Mouse (Mus musculus): Measurements from ENCODE around the gene Fig4.
A peak's percentile ranks its signal among the peaks of the same experiment; 100 is the strongest.

Gene Fig4

DNA sequence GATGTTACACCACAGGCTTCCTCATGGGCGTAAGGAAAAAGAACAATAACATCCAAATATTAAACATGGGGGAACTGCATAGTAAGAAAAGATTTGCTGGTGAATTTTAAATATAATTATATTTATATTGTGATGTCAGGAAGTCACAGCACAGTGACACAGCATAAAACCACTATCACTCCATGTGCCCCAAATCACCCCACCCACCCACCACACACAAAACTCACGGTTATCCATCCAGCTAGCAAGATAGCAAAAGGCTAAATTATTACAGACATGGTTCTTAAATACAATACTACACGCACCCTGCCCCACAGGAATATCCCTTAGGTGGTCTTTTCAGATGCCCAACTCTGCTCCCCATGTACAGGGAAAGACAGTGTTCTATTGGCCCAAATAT lies 89.0 kb downstream of the Fig4 start:
- no peak for DNase-seq (ENCODE audit: low read depth)

DNA sequence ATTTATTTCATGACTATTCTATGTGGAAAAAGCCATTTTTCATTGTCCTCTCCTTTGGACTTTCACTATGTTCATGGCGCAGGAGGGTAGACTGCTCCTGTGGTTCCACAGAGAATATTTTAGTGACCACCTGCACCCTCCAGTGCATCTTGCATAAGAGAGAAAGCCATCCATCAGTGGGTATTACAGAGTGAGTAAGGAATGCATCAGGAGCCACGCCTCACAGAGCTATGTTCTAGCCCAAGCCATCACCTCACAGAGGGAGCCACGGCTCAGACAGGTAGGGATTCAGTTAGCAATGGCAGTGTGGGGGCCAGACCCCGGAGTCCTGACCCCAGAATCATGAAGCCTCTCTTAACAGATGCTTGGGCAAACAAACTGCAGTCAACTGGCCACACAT lies 93.5 kb downstream of the Fig4 start:
- DNase-seq (ENCODE audit: low read depth), result no peak

DNA sequence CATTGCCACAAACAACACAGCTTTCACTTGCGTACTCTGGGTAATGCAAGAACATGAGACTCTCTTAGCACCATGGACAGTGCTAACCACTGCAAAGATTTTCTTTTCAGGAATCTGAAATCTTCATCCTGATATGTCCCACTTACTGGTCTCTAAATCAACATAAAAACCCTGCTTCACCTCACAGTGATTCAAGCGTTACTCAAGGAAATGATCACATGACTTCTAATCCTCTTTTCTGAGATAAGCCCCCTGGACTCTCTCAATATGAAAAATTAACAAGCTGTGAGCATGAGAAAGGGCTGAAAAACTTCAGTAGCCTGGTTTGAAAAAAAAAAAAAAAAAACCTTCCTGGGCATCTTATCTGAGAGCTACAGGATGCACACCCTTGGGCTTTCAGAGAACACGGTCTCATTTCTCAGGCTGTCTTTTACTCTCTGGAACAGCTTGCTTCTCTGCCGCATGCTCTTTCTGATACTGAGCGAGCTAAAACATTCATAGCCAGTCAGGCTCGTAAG lies 94.1 kb downstream of the Fig4 start:
- peak; percentile 84 for DNase-seq (ENCODE audit: low read depth)

DNA sequence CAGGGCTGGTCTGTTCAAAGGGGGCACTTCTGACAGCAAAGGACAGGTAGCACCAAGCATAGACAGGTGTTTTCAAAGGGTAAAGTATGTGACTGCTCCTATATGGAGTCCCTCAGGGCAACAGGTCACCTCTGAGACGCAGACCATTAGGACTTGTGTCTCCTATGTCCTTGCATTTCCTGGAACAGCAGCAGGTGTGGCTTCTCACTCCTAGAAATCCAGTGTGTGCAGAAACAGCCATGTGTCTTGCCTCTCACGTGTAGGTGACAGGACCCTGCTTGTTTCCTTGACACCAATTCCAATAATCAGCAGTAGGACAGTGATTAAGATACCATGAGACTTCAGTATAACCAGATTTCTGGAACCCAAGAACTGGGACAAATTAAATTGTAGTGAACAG lies 97.4 kb downstream of the Fig4 start:
- DNase-seq (ENCODE audit: low read depth), result peak; percentile 60

DNA sequence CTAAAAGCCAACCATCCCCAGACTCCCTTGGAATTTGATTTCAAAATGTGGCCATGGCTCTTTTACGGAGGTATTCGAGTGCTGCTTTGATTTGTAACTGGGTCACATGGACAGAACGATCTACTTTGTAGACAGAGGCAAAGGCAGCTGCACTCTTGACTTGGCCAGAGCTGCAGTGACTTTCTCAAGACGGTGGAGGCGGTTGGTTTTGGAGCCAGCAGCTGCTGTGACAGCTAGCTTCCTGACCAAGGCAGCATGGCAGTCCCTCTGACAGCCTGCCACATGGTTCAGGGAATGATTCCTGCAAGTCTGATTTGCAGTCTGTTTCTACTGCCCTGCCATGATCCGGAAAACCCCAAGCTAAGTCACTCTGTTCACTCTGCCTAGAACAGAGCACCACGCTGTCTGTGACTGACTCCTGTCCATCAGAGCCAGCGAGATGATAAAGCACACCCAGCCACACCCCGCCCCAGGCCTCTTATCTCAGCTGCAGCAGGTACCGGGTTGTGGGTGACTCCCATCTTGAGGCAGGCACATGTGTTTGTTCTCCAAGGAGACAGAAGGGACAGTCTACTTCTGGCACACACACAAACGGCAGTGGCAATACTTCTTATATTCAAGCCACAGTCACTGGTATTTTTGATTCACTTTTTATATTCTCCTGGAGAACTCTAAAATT lies 98.3 kb downstream of the Fig4 start:
- DNase-seq (ENCODE audit: low read depth), result peak; percentile 92

DNA sequence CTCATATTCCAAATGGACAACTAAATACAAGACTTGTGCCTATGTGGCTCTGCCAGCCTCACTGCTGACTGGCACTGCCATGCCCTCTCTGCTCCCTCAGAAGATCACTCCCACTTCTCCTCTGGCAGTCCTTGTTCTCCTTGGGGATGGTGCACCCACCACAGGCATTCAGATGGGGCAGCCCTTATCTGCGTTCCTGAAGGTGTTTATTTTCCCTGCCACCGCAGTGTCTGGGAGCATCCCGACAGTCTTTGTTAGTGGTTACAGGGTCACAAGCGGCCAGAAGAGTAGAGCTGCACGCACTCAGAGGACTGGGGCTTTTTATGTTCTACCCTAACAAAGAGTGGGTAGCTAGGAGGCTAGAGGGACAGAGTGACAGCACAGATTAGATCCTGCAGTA lies 98.9 kb downstream of the Fig4 start:
- DNase-seq (ENCODE audit: low read depth), result no peak

DNA sequence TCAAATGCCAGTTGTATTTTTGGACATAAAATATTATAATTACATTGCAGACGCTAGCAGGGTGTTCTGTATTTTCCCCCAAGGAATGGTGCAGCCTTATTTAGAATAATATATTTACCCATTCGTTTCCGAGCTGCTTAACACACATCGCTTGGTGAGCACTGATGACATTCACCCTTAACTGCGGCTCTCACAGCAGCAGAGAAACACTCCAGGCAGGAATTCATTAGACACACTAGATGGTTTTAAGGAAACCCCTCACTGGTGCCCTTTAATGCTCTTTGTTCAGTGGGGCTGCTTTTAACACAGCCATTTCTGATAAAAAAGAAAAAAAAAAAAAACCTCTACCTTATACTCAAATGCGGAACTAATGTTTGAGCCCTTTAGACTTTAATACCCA lies 104.3 kb downstream of the Fig4 start:
- no peak for DNase-seq (ENCODE audit: low read depth)

DNA sequence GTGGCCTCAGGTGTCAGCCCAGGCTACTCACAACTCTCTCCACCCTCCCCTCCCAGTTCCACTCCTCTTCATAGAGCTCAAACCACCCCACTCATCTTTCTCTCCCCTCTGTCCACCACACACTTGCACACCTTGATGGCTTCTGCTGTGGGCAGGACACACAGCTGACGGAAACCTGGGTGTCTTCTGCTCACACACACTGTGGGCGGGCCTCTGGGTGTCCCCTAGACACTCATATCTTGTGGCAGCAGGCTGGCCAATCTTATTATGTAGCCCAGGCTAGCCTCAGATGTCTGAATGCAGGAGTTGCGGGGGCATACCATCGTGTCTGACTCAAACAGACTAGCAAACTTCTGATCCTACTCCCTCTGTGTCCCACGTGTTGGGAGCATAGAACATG lies 105.3 kb downstream of the Fig4 start:
- no peak for DNase-seq (ENCODE audit: low read depth)

DNA sequence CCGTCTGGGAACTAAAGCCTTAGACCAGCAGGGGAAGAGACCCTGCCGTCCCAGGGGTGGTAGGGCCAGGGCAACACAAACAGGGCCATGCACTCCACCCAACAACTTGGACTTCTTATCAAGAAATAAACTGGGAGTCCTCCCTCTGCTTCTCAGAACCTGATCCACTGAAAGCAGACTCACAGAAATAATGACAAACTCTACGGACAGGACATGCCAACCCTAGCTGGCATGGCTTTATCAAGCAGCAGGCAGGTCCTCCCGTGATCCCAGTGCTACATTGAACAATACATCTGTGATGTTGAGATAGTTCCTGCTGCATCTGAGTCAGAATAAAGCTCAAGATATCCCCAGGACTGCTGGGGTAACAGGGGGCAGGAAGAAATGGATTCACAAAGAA lies 106.8 kb downstream of the Fig4 start:
- DNase-seq (ENCODE audit: low read depth), result peak; percentile 85

DNA sequence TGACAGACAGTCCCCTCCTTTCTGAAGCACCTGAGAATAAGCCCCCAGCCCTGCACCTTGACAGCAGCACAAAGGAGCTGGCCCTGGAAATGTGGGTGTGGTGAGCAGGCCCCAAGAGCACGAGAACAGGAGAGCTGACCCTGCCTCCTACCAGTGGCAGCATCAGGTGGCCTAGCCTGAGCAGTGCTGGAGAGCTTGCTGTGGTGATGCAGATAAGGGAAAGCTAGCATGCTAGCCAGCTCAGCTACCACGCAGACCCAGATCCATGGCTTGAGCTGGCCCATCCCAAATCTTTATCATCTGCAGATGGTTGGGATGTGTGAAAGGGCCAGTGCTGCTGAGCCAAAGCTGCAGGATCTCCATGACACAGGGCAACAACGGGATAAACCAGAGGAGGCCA lies 113.7 kb downstream of the Fig4 start:
- DNase-seq (ENCODE audit: low read depth), result no peak

DNA sequence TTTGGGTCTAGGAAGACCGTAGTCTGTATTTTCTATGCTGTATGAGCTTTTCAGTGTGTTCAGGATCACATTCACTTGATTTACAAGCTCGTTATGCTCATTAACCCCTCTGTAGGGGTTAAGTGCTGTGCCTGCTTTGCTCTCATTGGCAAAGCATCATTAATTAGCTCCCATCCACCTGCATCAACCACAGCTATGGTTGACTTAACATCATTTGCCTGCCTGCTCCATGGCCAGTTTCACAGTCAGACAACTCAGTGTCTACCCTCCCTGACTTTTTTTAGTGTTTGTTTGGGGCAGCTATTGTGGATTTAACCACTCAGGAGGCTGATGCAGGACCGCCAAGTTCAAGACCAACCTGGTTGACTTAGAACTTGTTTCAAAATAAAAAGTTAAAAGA lies 119.1 kb downstream of the Fig4 start:
- DNase-seq (ENCODE audit: low read depth), result no peak

DNA sequence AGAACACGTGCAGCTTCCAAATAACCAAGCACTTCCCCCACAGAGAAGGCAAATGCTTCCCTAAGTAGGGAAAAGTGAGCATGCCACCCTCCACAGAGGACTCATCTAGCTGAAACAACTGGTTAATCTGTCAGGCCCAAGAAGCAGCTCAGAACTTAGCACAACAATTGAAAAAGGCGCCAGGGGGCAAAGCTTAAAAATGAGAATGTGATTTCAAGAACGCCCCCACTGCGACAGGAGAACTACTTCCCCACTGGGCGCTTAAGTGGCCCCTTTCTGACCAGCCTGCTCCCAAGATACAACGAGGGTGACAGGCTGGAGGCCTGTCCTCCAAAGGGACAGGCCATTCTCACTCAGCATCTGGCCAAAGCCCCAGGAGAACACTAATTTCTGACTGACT lies 120.4 kb downstream of the Fig4 start:
- DNase-seq (ENCODE audit: low read depth), result no peak

DNA sequence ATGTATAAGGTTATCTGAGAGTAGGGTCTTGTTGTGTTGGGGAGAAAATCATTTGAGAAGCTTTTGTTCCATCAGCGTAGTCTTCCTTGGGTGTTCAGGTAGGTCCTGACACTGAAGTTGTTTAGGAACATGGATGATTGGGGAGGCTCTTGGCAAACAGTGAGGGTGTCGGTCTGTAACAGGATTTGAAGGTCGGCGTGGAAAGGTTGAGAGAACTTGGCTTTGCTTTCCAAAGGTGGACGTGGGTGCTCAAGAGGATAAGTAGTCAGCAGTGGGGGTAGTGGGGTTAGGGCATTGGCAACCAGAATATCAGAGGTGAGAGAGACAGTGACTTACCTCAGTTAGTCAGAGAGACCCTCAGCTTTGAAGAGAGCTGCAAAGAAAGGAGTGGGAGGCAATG lies 136.9 kb downstream of the Fig4 start:
- DNase-seq (ENCODE audit: low read depth), result no peak

DNA sequence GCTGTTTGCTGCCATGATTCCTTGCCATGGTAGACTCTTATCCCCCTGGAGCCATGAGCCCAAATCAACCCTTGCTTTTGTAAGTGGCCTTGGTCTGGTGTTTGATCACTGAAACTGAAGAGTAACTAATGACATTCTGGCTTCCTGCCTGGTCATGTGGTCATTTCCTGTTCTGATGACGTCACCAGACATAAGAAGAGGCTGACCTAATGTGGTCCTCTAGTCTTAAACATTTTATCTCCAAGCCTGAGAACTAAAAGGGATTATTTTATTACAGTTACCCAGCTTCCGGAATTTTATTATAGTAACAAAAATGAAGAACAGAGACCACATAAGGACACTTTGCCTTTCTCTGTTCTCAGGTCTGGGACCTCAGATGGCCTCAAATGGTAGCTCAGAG lies 140.0 kb downstream of the Fig4 start:
- no peak for DNase-seq (ENCODE audit: low read depth)

DNA sequence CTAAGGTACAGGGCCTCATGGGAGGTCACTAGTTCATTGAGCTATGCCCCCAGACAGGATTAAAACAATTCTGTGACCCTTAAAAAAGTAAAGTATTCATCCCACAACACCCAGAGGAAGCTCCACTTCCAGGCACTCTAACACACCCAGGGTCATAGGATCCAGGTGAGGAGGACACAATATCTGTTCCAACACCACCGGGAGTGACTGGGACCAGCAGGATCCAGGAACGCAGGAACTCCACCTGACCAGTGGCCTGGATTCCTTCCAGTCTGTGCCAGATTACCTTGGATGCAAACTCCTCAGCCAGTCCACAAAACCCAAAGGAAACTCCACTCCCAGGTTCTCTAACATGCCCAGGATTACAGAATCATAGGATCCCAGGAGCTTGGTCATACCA lies 145.8 kb downstream of the Fig4 start:
- no peak for DNase-seq (ENCODE audit: low read depth)

DNA sequence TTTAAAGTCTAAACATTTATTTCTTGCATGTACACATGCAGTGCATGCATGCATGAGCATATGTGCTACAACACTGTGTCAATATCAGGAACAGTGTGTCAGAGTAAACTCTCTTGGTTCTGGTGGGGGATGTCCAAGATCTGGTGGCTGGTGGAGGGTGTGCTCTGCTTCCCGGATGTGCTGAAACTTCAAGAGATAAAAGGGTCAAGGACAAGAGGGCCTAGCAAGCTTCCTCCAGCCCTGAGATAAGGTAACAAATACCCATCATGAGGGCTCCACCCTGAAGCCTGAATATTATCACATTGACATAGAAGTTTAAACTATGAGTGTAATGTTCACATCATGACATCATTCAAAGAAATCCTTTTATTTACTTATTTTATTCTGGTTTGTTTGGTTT lies 146.4 kb downstream of the Fig4 start:
- DNase-seq (ENCODE audit: low read depth), result no peak

DNA sequence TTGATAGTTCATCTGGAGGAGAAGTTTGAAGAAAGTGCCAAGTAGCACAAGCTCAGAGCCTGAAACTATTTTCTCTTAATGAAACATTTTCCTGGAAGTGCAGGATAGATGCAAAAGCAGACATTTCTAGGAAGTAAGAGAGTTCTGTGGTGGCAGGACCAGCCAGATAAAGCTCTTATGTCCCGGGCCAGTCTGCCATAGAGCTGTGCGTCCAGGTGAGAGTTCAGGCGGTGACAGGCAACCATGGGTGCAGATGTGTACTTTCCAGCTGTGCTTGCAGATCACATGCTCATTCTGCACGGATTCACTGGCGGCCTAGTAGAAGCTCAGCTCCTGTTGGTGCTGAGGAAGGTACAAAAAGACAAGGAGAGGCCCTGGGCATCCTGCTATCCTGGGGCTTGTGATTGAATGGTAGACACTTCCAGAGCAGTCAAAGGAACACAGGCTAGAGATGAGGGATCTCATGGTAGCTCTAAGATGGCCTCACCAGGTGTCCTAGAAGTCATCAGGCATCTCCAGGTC lies 149.8 kb downstream of the Fig4 start:
- DNase-seq (ENCODE audit: low read depth), result peak; percentile 41

DNA sequence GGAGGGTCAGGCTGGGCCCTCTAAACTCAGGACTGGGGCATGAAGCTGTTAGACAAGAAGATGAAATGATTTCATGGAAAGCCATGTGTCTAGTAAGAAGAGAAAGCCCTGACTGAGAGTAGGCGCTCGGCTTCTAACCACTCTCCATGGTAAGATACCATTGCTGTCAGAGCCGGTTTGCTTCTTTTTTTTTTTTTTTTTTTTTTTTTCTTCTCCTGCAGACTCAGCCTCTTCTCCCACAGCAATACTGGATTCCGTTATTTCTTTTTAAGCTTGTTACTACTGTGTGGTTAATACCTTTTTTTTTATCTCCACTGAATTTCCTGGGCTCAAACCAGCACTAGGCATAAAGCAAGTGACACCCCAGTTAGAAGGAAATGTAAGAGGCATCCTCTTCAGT lies 151.2 kb downstream of the Fig4 start:
- no peak for DNase-seq (ENCODE audit: low read depth)

DNA sequence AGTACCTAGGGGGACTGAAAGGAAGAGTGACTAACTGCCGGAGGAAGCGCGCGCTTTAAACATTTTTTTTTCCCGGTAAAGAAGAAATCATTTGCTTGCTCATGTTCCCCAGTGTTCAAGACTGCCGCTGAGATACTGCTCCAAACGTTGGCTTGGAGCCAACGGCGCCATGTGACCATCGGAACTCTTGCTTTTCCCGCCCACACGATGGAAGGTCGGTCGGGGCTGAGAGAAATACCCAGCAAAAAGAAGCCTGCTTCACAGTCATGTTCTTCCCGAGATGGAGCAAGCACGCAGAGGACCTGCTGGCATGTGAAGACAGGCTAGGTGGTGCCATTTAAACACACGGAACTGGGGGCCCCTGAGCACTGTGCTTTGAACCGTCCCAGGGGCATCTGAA lies 151.6 kb downstream of the Fig4 start:
- no peak for DNase-seq (ENCODE audit: low read depth)

DNA sequence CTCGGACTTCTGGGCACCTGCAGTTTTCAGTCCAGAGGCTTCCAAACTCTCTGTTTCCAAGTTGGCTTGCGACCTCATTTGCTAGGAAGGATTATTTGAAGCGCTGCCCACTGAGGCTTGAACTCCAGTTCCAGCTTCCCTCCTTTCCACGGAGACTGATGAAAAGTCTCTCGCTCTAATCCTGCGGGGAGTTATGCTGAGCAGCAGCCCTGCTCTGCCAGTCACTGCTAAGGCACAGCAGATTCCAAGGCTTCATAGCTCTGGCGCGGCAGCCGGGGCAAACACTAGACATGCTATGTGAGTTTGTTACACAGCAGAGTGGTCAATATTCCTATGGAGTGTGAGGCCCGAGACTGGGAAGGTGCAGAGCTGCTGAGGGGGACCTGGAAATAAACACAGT lies 152.0 kb downstream of the Fig4 start:
- DNase-seq (ENCODE audit: low read depth), result no peak

DNA sequence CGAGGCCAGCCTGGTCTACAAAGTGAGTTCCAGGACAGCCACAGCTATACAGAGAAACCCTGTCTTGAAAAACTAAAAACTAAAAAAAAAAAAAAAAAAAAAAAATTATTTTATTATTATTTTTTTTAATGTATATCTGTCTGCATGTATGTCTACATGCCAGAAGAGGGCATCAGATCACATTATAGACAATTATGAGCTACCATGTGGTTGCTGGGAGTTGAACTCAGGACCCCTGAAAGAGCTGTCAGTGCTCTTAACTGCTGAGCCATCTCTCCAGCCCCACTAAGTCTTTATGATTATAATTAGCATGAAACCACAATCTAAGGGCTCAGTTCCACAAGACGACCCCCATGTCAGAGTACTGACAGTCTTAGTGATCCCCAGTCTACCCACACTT lies 152.6 kb downstream of the Fig4 start:
- no peak for DNase-seq (ENCODE audit: low read depth)

DNA sequence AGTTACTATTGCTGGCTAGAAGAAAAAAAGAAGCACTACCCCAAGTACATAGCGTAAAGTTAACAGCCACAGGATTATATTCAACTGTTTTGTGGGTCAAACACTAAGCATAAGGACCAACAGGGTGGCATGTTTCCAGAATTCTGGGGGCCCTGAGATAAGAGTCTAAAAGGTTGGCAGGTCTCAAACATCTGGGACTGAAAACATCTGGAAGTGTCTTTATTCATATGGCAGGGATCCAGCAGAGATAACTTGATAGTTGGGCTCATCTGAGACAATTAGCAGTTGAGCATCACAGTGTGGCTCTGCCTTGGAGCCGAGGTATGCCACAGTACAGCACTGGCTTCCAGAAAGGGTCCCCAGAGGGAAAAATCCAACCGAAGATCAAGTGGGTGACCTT lies 153.8 kb downstream of the Fig4 start:
- no peak for DNase-seq (ENCODE audit: low read depth)

DNA sequence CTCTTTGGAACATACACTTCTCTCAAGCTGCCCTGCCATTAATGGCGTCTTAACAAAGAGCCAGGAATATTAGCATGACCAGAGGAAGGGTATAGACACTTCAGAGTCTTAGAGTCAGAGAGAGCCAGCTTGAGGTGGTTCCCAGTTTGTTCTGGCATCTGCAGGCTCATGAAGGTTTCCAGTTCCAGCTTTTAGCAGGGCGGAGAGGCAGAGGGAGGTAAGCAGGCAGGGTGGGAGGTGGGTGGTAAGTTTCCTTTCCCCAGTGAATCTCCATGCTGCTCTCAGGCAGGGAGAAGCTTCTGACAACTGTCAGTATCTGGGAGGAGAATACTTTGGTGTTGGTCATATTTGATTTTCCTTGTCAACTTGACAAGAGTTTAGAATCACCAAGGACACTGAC lies 156.9 kb downstream of the Fig4 start:
- DNase-seq (ENCODE audit: low read depth), result no peak

Measured in c-Kit-positive CD71-positive TER-119-negative erythroid progenitor cells, embryonic 14.5 days (primary cell).